Mouse (Mus musculus): ENCODE measurements at regions not wholly inside any gene's neighbourhood (a gene's known extent, or its start where the extent isn't known, plus 50 kb on each side); places are given as distances from the start of the nearest gene placed in this dataset.

GRCm38 (mm10) chr8:7827811-7828210 is 833.2 kb downstream of the Efnb2 start:
- TF ChIP-seq CTCF (IDR thresholded peaks at IDR 0.05; ENCODE audit: low read depth, low read length) (no peak), EP300 (IDR thresholded peaks at IDR 0.05; ENCODE audit: insufficient read depth, low read depth, low read length) (no peak)
